Mouse (Mus musculus): ENCODE data around the gene Gimap9.

The Gimap9 gene

DNA sequence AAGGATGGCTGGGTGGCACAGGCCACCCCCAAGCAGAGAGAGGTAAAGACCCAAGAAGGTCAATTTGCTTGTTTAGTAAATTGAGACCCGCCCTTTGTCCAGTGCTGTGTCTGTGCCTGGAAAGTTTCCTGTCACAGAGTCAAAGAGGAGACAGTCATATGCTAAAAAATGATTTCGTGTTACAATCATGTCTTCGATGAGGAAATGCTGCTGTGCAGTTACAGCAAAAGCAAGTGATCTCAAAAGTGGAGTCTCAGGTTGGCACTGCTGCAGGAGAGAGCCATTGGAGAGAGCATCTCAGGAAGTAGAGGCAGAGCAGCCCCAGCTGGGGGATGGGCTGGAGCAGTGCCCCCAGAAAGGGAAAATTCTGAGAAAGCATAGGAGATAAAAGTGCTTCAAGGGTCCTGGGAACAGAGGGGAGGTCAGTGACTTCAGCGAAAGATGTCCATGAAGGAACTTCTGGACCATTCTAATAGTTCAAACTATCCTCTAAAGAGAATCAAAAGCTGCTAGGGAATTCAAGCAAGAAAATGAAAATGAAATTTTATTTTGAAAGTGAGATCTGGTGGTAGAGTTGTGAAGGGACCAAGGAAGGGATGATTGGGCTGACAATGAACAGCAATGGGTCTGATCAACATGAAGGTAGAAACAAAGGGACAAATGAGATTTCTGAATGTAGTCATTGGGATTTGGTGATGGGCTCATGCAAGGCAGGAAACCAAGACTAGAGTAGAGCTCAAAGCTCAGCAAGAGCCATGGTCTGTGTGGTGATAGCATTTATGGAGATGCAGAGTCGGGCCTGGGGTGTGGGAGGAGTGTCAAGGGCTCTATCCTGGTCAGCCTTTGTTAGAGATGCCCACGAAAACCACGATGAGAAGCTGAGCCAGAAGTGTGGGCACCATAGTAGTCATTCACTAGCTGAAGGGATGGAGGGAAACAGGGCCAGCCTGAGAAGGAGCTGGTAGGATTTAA, 10.1 kb downstream of the Gimap9 start:
- no peak for DNase-seq (ENCODE audit: extremely low read depth, insufficient read length, low spot score)

DNA sequence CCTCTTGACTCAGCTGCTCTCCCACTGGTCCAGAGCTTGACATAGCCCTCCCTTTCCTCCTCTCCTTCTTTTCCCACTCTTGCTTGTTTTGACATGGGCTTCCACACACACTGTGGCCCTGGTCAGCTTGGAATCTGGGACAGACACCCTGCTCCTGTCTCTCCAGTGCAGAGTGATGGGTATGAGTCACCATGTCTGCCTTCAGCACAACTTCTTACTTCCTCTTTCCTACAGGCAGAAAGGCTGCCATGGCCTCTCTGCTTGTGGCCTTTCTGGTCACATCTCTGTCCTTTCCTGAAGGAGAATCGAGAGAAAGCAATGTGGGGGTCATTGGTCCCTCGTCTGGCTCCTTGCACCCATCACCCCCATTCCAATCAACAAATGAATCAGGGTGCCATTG, 11.1 kb downstream of the Gimap9 start:
- DNase-seq (ENCODE audit: extremely low read depth, insufficient read length, low spot score), result no peak

DNA sequence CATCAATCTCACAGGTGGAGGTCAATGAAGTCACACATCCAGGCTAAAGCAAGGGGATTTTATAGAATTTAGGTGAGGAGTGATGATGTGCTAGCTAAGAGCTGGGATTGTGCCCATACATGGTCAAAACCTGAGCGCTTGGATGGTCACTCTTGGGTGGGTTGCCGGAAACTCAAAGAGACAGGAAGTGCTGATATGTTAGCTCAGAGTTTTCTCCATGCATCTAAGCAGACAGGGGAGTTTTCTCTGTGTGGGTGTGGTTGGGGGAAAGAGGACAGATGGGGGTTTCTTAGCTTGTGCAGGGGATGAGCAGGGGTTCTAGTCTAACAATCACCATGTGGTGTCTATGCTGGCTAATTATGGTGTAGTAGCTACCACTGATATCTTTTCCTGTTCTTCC, 13.4 kb downstream of the Gimap9 start:
- no peak for DNase-seq (ENCODE audit: extremely low read depth, insufficient read length, low spot score)

DNA sequence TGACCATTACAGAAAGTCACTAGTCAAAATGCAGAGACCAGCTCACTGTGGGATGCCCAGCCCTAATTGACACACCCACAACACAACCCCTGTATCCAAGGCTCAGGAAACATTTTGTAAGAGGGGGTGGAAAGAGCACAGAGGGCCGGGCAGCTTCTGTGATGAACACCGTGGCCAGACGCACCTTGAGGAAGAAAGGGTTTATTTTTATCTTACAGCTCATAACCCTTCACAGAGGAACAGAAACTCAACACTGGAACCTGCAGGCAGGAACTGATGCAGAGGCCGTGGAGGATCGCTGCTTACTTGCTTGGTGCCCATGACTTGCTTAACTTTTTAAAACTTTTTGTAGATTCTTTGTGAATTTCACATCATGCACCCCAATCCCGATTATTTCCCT, 17.0 kb downstream of the Gimap9 start:
- no peak for DNase-seq (ENCODE audit: extremely low read depth, insufficient read length, low spot score)

DNA sequence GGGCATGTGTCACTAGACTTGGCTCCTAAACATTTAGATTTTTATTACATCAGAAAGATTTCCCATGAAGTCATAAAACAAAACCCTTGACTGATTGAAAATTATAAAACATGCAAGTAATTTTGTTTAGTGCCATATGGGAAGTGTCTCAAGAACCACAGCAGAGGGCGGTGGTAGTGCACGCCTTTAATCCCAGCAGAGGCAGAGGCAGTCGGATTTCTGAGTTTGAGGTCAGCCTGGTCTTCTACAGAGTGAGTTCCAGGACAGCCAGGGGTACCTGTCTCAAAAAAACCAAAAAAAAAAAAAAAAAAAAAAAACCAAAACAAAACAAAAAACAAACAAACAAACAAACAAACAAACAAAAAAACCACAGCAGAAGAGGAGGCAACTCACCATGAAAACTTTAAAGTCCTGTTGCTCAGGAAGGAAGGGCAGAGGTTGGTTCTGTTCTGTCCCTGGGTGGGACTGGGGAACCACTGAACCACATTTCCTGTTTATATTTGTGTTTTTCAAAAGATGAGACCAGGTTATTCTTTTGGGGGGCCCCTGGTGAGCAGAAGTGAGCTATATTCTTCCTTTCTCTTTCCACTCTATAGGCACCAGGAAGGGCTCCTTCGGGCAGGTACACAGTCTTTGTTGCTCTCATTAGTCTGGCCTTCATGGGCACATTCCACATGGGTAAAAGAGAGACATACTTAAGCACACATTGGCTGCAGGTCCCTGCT, 21.1 kb downstream of the Gimap9 start:
- DNase-seq (ENCODE audit: extremely low read depth, insufficient read length, low spot score), result no peak

DNA sequence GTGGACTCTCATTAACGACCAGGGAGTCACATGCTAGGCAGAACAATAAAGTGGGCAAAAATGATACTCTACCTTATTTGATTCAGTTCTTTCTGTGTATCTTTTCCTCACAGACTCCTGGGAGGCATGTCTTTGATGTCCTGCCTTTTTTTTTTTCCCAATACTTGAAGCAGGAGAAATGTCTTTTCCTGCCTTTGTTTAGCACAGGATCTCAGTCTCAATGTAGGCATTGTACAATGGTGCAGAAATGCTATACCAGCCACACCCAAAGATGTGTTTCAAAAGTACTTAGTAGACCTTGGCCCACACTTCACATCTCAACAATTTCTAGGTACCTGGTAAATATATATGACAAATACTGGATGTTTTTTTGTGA, 21.6 kb downstream of the Gimap9 start:
- DNase-seq (ENCODE audit: extremely low read depth, insufficient read length, low spot score), result no peak

DNA sequence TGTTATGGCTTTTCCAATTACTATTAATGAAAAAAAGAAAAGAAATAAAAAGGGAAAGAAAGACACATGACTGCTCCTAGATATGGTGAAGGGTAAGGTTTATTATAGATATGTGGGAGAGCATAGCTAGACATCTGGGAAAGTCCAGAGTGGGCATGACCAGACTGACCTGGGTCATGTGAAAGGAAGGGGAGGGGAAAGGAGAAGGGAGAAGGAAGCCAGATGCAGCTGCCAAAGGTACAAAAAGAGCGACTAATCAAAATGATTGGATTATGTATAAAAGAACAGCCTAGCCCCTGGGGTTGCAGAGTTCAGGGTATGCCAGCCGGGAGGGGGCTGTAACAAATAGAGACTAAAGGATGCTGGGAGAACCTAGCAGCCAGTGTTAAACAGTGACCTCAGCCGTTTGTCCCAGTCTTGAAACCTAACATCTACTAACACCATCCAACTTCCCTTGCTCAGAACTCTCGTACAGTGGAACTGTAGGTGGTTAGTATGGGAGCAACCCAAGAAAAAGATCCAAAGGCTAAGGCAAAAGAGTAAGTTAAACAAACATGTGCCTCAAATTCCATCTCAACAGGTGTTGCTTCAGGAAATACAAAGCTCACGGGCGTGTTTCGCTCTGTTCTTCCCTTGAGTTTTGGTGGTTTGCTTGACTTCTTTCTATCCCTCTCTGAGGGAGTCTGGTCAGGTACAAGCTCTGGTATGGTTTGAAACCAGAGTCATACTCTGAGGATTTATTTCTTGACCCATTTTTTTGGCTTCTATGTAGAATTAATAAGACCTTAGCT, 22.3 kb downstream of the Gimap9 start:
- DNase-seq (ENCODE audit: extremely low read depth, insufficient read length, low spot score), result no peak

DNA sequence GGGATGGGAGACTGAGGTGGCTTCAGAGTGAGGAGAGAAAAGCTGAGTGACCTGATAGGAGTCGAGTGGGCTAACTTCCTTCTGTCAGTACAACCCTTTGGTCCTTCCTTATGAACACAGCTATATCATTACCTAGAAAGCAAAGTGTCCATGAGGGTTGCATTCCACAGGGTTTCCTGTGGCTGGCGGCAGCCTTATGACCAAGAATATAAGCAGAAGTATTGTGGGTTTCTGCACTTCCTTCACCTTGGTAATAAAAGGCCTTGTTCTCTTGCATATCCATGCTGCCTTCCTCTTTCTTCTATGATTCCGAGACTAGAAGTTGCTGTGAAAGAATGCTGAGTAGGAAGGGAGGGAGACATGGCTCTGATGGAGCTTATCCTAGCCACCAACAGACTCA, 23.0 kb downstream of the Gimap9 start:
- no peak for DNase-seq (ENCODE audit: extremely low read depth, insufficient read length, low spot score)

DNA sequence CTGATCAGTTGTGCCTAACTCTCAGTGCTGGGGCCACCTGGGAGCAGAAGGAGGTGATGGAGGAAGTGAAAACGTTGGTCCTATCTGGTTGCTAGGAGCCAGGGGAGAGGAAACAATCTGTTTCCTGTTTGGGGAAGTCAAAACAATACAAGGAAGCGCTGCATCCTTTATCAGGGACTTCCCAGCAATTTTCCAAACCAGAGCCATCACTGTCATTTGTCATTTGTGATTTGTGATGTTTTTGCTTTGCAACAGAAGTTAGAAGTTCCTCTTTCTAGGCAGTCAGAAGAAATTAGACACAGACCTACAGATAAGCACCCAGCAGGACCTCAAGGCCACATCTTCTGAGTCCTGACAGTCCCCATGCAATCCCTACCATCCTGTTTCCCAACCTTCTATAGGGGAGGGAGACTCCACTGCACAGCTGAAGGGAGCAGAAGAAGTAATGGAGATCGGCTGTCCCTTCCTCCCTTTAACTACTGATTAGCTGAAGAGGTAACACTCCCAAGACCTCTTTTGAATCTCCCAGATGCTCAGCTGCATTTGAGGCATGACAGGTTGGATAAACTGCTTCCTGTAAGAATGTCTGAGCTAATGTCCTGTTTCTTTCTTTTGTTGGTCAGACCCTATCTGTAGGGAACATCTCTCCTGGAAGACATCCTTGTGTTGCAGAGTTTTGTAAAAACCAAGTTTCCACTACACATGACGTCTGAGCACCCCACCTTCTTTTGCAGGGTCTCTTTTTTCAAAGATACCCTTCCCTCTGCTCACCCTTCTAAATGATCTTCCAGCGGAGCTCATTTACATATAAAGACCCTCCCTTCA, 24.5 kb downstream of the Gimap9 start:
- no peak for DNase-seq (ENCODE audit: extremely low read depth, insufficient read length, low spot score)

DNA sequence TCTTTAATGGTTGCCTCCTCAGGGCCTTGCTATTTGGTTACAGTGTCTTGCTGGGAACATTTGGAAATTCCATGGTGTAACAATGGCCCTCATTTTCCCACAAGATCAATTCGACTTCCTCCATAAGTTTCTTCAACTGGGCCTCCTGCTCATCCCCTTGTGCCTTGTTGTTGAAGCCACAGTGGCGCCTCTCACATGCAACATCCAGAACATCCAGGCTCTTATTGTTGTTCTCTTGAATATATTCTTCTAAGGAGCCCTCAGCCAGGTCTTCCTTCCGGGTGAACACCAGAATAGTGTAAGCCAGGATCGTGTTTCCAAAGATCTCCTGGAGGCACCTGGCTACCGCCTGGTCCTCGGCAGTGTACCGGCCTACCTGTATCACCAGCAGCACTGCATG, 26.2 kb downstream of the Gimap9 start:
- DNase-seq (ENCODE audit: extremely low read depth, insufficient read length, low spot score), result no peak

DNA sequence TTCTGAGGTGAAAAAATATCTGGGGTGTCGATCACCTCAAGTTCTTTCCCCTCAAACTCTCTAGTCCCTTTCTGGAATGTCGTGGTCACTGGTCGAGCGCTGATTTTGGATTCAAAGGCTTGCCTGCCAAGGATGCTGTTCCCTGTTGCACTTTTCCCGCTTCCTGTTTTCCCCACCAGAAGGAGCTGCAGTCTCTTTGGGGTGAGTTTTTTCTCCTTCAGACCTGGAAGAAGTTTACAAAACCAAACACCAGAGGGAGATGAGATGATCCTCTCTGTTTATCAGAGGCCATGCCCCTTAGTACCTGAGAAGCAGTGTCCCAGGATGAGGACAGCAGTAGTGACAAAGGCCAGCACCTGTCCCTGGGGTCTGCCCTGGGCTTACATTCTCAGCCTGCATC, 26.7 kb downstream of the Gimap9 start:
- DNase-seq (ENCODE audit: extremely low read depth, insufficient read length, low spot score), result no peak

DNA sequence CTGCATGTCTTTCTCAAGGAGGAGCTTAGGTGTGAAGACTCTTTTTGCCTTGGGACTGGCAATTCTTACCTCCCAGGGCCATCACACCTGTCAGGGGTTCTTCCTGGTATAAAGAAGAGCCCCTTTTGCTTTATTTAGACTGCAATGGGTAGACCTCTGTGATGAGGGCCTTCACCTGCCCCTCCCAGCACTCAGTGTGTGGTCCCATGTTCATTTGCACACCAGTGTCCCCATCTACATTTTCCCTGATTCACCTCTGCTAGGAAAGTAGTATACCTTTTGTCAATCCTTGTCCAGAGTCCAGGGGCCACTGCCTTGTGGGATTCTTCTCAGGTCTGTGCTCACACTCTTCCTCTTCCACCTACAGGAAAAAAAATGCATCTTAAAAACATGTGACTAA, 28.2 kb downstream of the Gimap9 start:
- no peak for DNase-seq (ENCODE audit: extremely low read depth, insufficient read length, low spot score)

DNA sequence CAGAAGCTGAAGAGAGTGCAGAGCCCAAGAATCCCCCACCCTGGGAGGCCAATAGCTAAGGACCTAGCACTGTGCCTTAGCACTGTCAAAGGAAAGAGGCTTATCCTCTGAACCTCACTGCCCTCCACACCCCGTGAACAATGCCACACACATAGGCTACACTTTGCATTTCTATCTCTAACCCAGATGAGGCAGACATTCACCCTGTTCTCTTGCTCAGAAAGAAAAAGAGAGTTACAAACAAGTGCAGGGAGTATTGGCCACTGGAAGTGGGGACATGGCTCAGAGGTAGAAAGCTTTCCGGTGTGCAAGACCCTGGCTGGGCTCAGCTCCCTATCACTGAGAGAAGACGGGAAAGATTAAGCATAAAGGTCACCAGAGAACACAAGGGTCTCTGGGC, 30.2 kb downstream of the Gimap9 start:
- DNase-seq (ENCODE audit: extremely low read depth, insufficient read length, low spot score), result no peak

DNA sequence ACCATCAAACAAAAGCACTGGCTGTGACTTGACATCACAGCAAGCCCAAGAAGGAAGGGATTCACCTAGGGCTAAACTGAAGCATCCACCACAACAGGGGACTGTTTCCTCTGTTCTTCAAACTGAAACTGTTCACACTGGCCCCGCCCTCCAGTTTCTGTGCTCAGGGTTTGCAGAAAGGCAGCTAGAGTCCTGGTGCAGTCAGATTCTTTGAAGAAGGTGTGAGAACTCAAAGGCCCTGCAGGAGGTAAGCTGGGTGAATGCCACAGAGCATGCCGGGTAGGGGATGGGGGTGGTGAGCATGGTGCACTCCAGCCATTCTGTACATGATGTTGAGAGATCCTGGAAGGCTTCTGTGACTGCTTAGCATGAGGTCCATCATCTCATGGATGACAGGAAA, 42.5 kb downstream of the Gimap9 start, which contains the start of the genes Gm28053 and Gimap7:
Gene Gm28053 (plus strand): TSS at position 153 of the 400 bp plus-strand sequence.
Gene Gimap7 (plus strand): TSS at position 167 of the 400 bp plus-strand sequence.
- no peak for DNase-seq (ENCODE audit: extremely low read depth, insufficient read length, low spot score)

DNA sequence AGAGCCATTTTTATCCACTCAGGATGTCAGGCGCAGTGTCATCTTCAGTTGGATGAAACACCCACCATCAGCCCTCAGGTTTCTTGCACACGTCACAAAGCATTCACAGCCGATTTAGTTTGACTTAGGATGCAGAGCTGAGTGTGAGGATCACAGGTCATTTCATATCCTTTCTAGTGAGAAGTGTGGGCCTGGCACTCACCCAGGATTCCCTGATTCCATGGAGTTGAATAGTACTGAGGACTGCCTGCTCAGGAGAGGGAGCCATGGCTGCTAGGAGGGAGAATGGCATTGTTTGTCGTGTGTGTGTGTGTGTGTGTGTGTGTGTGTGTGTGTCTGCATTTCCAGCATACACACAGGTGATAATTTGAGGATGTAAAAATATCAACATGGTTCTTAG, 44.4 kb downstream of the Gimap9 start:
- no peak for DNase-seq (ENCODE audit: extremely low read depth, insufficient read length, low spot score)

DNA sequence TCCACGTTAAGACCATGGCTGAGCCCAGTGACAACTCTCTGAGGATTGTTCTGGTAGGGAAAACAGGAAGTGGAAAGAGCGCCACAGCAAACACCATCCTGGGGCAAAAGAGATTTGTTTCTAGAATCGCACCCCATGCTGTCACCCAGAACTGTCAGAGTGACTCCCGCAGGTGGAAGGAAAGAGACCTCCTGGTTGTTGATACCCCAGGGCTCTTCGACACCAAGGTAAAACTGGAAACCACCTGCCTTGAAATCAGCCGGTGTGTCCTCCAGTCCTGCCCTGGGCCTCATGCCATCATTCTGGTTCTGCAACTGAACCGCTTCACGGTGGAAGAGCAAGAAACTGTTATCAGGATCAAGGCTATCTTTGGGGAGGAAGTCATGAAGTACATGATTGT, 47.5 kb downstream of the Gimap9 start:
- DNase-seq (ENCODE audit: extremely low read depth, insufficient read length, low spot score), result no peak

DNA sequence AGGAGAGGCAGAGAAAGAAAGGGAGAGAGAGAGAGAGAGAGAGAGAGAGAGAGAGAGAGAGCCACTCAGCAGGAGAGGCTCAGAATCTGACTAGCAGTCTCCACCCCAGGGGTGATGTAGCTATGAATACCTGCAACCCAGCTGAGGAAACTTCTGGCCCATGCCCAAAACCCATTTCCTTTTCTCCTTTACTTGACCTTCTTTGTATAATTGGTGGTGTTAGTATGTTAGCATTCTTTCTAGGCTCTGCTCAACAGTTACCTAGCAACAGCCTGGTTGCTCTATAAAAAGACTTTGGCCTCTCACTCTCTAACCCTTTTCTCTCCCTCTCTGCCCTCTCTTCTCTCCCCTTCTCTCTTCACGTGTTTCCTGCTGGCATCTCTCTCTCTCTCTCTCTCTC, 49.5 kb downstream of the Gimap9 start:
- no peak for DNase-seq (ENCODE audit: extremely low read depth, insufficient read length, low spot score)

DNA sequence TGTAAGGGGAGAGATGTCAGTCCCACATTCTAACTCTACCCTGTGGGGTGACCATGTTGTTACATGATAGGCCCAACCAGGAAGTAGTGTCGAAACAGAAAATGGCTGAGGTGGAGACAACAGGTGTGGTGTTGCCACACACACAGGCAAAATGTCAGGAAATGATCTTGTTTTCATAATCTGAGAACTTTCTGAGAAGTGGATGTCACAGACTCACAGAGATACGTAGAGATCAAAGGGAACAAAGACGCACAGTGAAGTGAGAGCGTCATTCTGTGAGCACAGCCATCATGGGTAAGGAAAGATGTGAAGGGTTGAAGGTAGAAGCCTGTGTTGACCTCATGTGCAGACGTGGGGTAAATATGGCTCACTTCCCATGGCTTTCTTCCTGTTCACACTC, 51.8 kb downstream of the Gimap9 start:
- DNase-seq (ENCODE audit: extremely low read depth, insufficient read length, low spot score), result no peak
